Comparison of ENCODE assay signal across 8 mouse cellular contexts in the genomic region with DNA sequence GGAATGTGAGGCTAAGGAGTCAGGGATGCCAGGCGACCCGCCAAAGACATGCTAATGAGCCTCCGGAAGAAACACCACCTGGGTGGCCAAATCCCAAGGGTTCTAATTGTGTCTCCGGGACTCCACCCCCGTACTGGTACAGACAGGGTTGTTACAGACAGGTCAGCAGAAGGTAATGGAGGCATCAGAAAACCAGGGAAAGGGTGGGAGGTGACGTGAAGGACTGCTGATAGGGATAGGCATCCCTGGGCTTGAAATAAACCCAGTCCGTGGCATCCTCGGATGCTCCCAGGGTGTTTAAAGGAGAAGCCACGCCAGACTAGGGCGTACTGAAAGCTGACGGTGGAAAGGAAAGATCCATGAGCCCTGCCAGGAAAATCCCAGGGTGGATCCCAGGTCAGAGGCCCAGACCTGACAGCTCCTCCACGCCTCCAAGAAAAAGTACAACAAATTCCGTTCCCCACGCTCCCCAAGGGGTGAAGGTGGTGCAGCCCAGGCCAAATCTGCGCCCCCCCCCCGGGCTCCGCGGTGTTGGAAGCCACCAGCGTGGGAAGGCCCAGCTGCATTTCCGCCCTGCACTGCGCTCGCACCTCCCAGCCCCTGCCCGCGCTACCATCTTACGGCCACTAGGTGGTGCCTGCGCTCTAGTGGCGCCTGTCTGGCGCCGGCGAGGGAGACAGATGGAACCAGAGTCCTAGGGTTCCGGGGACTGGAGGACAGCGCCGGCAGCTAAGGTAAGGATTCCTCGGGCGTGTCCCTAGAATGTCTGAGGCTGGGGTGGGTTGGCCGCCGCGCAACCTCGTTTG. TPM values are rescaled to one million over a fixed set of nuclear protein-coding genes. Genes with fewer than 3 reads are reported as not detected.
DNase-seq lines count a peak whose midpoint lies in the region; ATAC-seq and TF ChIP-seq lines count a peak whose summit lies in the region.

A gene (plus strand): TSS at position 172 of the 806 bp plus-strand sequence.

- peak; percentile 87 for ATAC-seq in embryonic facial prominence, embryonic 13.5 days (ENCODE audit: insufficient number of reproducible peaks, insufficient read depth, low FRiP score, low TSS enrichment, low read depth)
- peak; percentile 91 for ATAC-seq in limb, embryonic 13.5 days (ENCODE audit: low FRiP score, low read depth)
- ATAC-seq in midbrain, embryonic 16.5 days = peak; percentile 96

- peak within 1 kb of the TSS; percentile 58 for H3K4me3 ChIP-seq in embryonic facial prominence, embryonic 13.5 days
- H3K4me3 ChIP-seq in heart, adult 2 months = peak within 1 kb of the TSS; percentile 51
- H3K4me3 ChIP-seq in limb, embryonic 13.5 days = peak within 1 kb of the TSS; percentile 59
- peak within 1 kb of the TSS; percentile 60 for H3K4me3 ChIP-seq in midbrain, embryonic 16.5 days (ENCODE audit: low read depth, low read length)

- DNase-seq in 3134 (ENCODE audit: extremely low read depth, insufficient read length, low spot score) = peak; percentile 91
- peak; percentile 97 for DNase-seq in adrenal gland, postnatal 36 days
- peak; percentile 96 to 99 for DNase-seq in heart, adult 2 months
- peak; percentile 88 to 96 for DNase-seq in kidney, adult 8-10 months
- peak; percentile 91 to 93 for DNase-seq in spleen, postnatal 10 days (ENCODE audit: low spot score in 2 of 2)

- H3K36me3 ChIP-seq in embryonic facial prominence, embryonic 13.5 days = no peaks in the 10 kb centered on the region
- no peaks in the 10 kb centered on the region for H3K36me3 ChIP-seq in heart, adult 2 months (ENCODE audit: control insufficient read depth, insufficient read depth, low read length)
- H3K36me3 ChIP-seq in limb, embryonic 13.5 days = no peaks in the 10 kb centered on the region
- H3K36me3 ChIP-seq in midbrain, embryonic 16.5 days (ENCODE audit: control insufficient read depth, insufficient read depth, low read length) = no peaks in the 10 kb centered on the region

- peak; percentile 98 for TF ChIP-seq CTCF in heart, adult 2 months (IDR thresholded peaks at IDR 0.05)

- H3K4me2 ChIP-seq in embryonic facial prominence, embryonic 13.5 days = peak within 1 kb of the TSS; percentile 77
- peak within 1 kb of the TSS; percentile 81 for H3K4me2 ChIP-seq in limb, embryonic 13.5 days (replicated peaks)
- peak within 1 kb of the TSS; percentile 91 for H3K4me2 ChIP-seq in midbrain, embryonic 16.5 days (ENCODE audit: low read length)

- H3K9ac ChIP-seq in embryonic facial prominence, embryonic 13.5 days = peak within 1 kb of the TSS; percentile 78
- peak within 1 kb of the TSS; percentile 80 for H3K9ac ChIP-seq in heart, adult 2 months (ENCODE audit: low read depth, low read length)
- peak within 1 kb of the TSS; percentile 78 for H3K9ac ChIP-seq in limb, embryonic 13.5 days
- peak within 1 kb of the TSS; percentile 71 for H3K9ac ChIP-seq in midbrain, embryonic 16.5 days (ENCODE audit: low read depth, low read length)

- TF ChIP-seq POLR2A in heart, adult 2 months (IDR thresholded peaks at IDR 0.05; ENCODE audit: insufficient read depth, low read depth, low read length) = peak; percentile 56; the same call in 1 of the 2 replicates

- H3K4me1 ChIP-seq in embryonic facial prominence, embryonic 13.5 days = peaks cover 22% of the 10 kb centered on the region
- peaks cover 11% of the 10 kb centered on the region for H3K4me1 ChIP-seq in heart, adult 2 months (ENCODE audit: control insufficient read depth, insufficient read depth, low read length)
- H3K4me1 ChIP-seq in limb, embryonic 13.5 days = peaks cover 37% of the 10 kb centered on the region
- H3K4me1 ChIP-seq in midbrain, embryonic 16.5 days (ENCODE audit: control insufficient read depth, insufficient read depth, low read length) = peaks cover 9% of the 10 kb centered on the region

- H3K79me2 ChIP-seq in heart, adult 2 months (replicated peaks; ENCODE audit: control insufficient read depth, insufficient read depth, low read length) = no peaks in the 10 kb centered on the region

- TF ChIP-seq EP300 in heart, adult 2 months (IDR thresholded peaks at IDR 0.05; ENCODE audit: insufficient read depth, low read depth, low read length) = peak; percentile 93

- no peaks in the 10 kb centered on the region for H3K27me3 ChIP-seq in embryonic facial prominence, embryonic 13.5 days
- no peaks in the 10 kb centered on the region for H3K27me3 ChIP-seq in heart, adult 2 months (ENCODE audit: control insufficient read depth, insufficient read depth, low read length)
- no peaks in the 10 kb centered on the region for H3K27me3 ChIP-seq in limb, embryonic 13.5 days
- H3K27me3 ChIP-seq in midbrain, embryonic 16.5 days (ENCODE audit: control insufficient read depth, insufficient read depth, low read depth, low read length) = no peaks in the 10 kb centered on the region

- 1% methylated on average over 39 of the region's 39 CpGs for WGBS in embryonic facial prominence, embryonic 13.5 days
- WGBS in heart, adult 2 months = 3% methylated on average over 39 of the region's 39 CpGs
- under 1% methylated on average over 39 of the region's 39 CpGs for WGBS in limb, embryonic 13.5 days
- WGBS in midbrain, embryonic 16.5 days = 1% methylated on average over 39 of the region's 39 CpGs

- intact Hi-C loops in heart, adult 2 months (cut with DNase I) = loop anchor here (1.0 to 2.0 kb wide), 6 partner anchors 13 to 190 kb away; no protein-coding TSS in a partner anchor

- H3K27ac ChIP-seq in embryonic facial prominence, embryonic 13.5 days = peak within 1 kb of the TSS; percentile 82
- H3K27ac ChIP-seq in heart, adult 2 months = peak within 1 kb of the TSS; percentile 76
- H3K27ac ChIP-seq in limb, embryonic 13.5 days = peak within 1 kb of the TSS; percentile 81
- H3K27ac ChIP-seq in midbrain, embryonic 16.5 days (ENCODE audit: low read length) = peak within 1 kb of the TSS; percentile 65; the same call in 1 of the 2 replicates

- H3K9me3 ChIP-seq in embryonic facial prominence, embryonic 13.5 days = no peaks in the 10 kb centered on the region; the same call in 1 of the 2 replicates
- no peaks in the 10 kb centered on the region for H3K9me3 ChIP-seq in limb, embryonic 13.5 days
- no peaks in the 10 kb centered on the region for H3K9me3 ChIP-seq in midbrain, embryonic 16.5 days (replicated peaks; ENCODE audit: control insufficient read depth, low read length, poor library complexity, severe bottlenecking)

RNA-seq across cellular contexts. Expression of the gene that starts here (rescaled TPM):
- 10 to 100 TPM; 68.7 to 93.5 TPM for total RNA-seq in adrenal gland, postnatal 36 days (2021)
- 95.1 and 108 TPM in 2 replicates for polyA plus RNA-seq in embryonic facial prominence, embryonic 13.5 days (2015; fragmentation: Nextera tagmentation; extraction: Ambion mirVana)
- total RNA-seq in heart, adult 2 months (2021) = 10 to 100 TPM; 43.5 to 49.7 TPM
- 54.4 and 54.6 TPM in 2 replicates for polyA plus RNA-seq in heart, adult 2 months (2012; rRNA removed)
- polyA plus RNA-seq in limb, embryonic 13.5 days (2015; fragmentation: Nextera tagmentation; extraction: Ambion mirVana) = 108 TPM in 2 replicates
- polyA plus RNA-seq in midbrain, embryonic 16.5 days (2015; fragmentation: Nextera tagmentation; extraction: Ambion mirVana) = 68.4 and 80.2 TPM in 2 replicates

Comparison
In these comparisons a context has a peak if more than half of its experiments do, and no peak if none do; other contexts are left out.
1. Peak in every context shown above with its lines: DNase-seq, ATAC-seq, H3K4me3 ChIP-seq and H3K27ac ChIP-seq.